Mouse (Mus musculus) midbrain, embryonic 12.5 days (tissue): ENCODE measurements around the gene ccdc198. TPM values are rescaled to one million over a fixed set of nuclear protein-coding genes. Genes with fewer than 3 reads are reported as not detected.

ENCODE experiments used
- ATAC-seq: fragments of 200-750 bp; cut with Nextera tagmentation; 2 replicates; pipeline ENCODE4 v1.8.0; 2017; ENCODE audit warnings: low read depth, moderate TSS enrichment, moderate library complexity; ENCODE audit not compliant: low FRiP score
- H3K27ac ChIP-seq: fragments of 300-500 bp; sonication (generic); replicated peaks from 2 replicates; pipeline ENCODE4 v1.5.1; 2016; ENCODE audit warnings: mild to moderate bottlenecking
- H3K27me3 ChIP-seq: fragments of 300-500 bp; sonication (generic); 2 replicates; pipeline ENCODE4 v1.6.1; 2016; ENCODE audit warnings: mild to moderate bottlenecking
- H3K36me3 ChIP-seq: fragments of 300-500 bp; sonication (generic); 2 replicates; pipeline ENCODE4 v1.6.1; 2016
- H3K4me1 ChIP-seq: fragments of 300-500 bp; sonication (generic); 2 replicates; pipeline ENCODE4 v1.6.1; 2016
- H3K4me2 ChIP-seq: fragments of 300-500 bp; sonication (generic); replicated peaks from 2 replicates; pipeline ENCODE4 v1.6.1; 2016; ENCODE audit warnings: mild to moderate bottlenecking, moderate library complexity
- H3K4me3 ChIP-seq: fragments of 300-500 bp; sonication (generic); 2 replicates; pipeline ENCODE4 v1.5.1; 2016; ENCODE audit warnings: mild to moderate bottlenecking
- H3K9ac ChIP-seq: fragments of 300-500 bp; sonication (generic); replicated peaks from 2 replicates; pipeline ENCODE4 v1.6.1; 2016; ENCODE audit warnings: mild to moderate bottlenecking, moderate library complexity
- H3K9me3 ChIP-seq: fragments of 300-500 bp; sonication (generic); 2 replicates; pipeline ENCODE4 v1.6.1; 2016; ENCODE audit warnings: mild to moderate bottlenecking
- WGBS: fragments of 180-500 bp; shearing (Covaris S2); methylation state at CpG from one replicate; pipeline ENCODE4 v1.1.7; 2016; 5-methylcytosine and 5-hydroxymethylcytosine counted together
- polyA plus RNA-seq: library from polyadenylated mRNA; unstranded; fragments of >200 nt; fragmentation: Nextera tagmentation; extraction: Ambion mirVana; gene quantifications from 2 replicates; pipeline ENCODE4 v1.2.1, GENCODE M21; 2016

ccdc198 gene
- polyA plus RNA-seq, 1 experiment from 2014 or later, result 0.22 TPM

GRCm38 (mm10) chr14:49173290-49174135, 71.8 kb downstream of the ccdc198 start:
- Histone ChIP-seq H3K4me3 (peak overlapping the region; percentile 98), H3K36me3 (no peaks in the 10 kb centered on the region), H3K27me3 (no peaks in the 10 kb centered on the region), H3K9ac (peak overlapping the region; percentile 98), H3K27ac (peak overlapping the region; percentile 88), H3K4me1 (peaks cover 23% of the 10 kb centered on the region), H3K9me3 (no peaks in the 10 kb centered on the region), H3K4me2 (peak overlapping the region; percentile 86)
- WGBS, result 50% methylated on average over 16 of the region's 16 CpGs
- ATAC-seq, result no peak

GRCm38 (mm10) chr14:49172582-49172988, 72.7 kb downstream of the ccdc198 start:
- under 1% methylated on average over 42 of the region's 46 CpGs for WGBS
- H3K4me3 ChIP-seq, result peak overlapping the region; percentile 98
- peak overlapping the region; percentile 86 for H3K4me2 ChIP-seq
- H3K9ac ChIP-seq, result peak overlapping the region; percentile 98
- H3K36me3 ChIP-seq, result no peaks in the 10 kb centered on the region
- H3K27ac ChIP-seq, result peak overlapping the region; percentile 88
- H3K9me3 ChIP-seq, result no peaks in the 10 kb centered on the region
- H3K4me1 ChIP-seq, result peaks cover 23% of the 10 kb centered on the region
- no peaks in the 10 kb centered on the region for H3K27me3 ChIP-seq
- peak; percentile 82 for ATAC-seq

GRCm38 (mm10) chr14:49171867-49172581, 73.2 kb downstream of the ccdc198 start, which contains the start of gene Naa30:
TSS of gene Naa30 (plus strand) at chr14:49172226.
- no peaks in the 10 kb centered on the region for H3K27me3 ChIP-seq
- no peaks in the 10 kb centered on the region for H3K36me3 ChIP-seq
- no peaks in the 10 kb centered on the region for H3K9me3 ChIP-seq
- H3K9ac ChIP-seq, result peak within 1 kb of the TSS; percentile 98
- peak within 1 kb of the TSS; percentile 86 for H3K4me2 ChIP-seq
- ATAC-seq, result peak; percentile 92
- WGBS, result under 1% methylated on average over 31 of the region's 86 CpGs
- peak within 1 kb of the TSS; percentile 88 for H3K27ac ChIP-seq
- H3K4me3 ChIP-seq, result peak within 1 kb of the TSS; percentile 98
- H3K4me1 ChIP-seq, result peaks cover 23% of the 10 kb centered on the region

- no peaks in the 10 kb centered on the region for H3K36me3 ChIP-seq
- H3K4me2 ChIP-seq, result peak overlapping the region; percentile 86
- whole genome bisulfite sequencing, result 27% methylated on average over 8 of the region's 8 CpGs
- 0 out of 2 replicates have a peak, but pooled peaks have one; percentile 8 for ATAC-seq
- H3K4me1 ChIP-seq, result peaks cover 23% of the 10 kb centered on the region
- no peaks in the 10 kb centered on the region for H3K9me3 ChIP-seq
- peak overlapping the region; percentile 98 for H3K4me3 ChIP-seq
- peak overlapping the region; percentile 98 for H3K9ac ChIP-seq
- H3K27me3 ChIP-seq, result no peaks in the 10 kb centered on the region
- H3K27ac ChIP-seq, result 0 out of 2 replicates have a peak overlapping the region, but pooled peaks have one; percentile 88
Observed at GRCm38 (mm10) chr14:49171286-49171685, 74.0 kb downstream of the ccdc198 start.

Other genes with a start within 250 kb of the ccdc198 start
- gene Ap5m1, start 179.4 kb downstream of the ccdc198 start, polyA plus RNA-seq, result 31.7 and 34.3 TPM in 2 replicates
- 106 TPM in 2 replicates for gene Exoc5, start 178.8 kb downstream of the ccdc198 start, polyA plus RNA-seq
- gene Naa30, start 73.2 kb downstream of the ccdc198 start, polyA plus RNA-seq, result 23.3 and 28.2 TPM in 2 replicates